Mouse (Mus musculus) stomach, embryonic 15.5 days (tissue): ENCODE measurements around the gene Erc2. TPM values are rescaled to one million over a fixed set of nuclear protein-coding genes. Genes with fewer than 3 reads are reported as not detected.

Source experiments
- ATAC-seq: fragments of 200-750 bp; cut with Nextera tagmentation; 2 replicates; pipeline ENCODE4 v1.8.0; 2017; ENCODE audit warnings: low read depth, moderate number of reproducible peaks, moderate TSS enrichment; ENCODE audit not compliant: insufficient read depth, low FRiP score
- H3K27ac ChIP-seq: fragments of 300-500 bp; sonication (generic); 2 replicates; pipeline ENCODE4 v1.5.1; 2015; ENCODE audit warnings: mild to moderate bottlenecking, inconsistent platforms
- H3K27me3 ChIP-seq: fragments of 300-500 bp; sonication (generic); replicated peaks from 2 replicates; pipeline ENCODE4 v1.6.1; 2015; ENCODE audit warnings: inconsistent platforms
- H3K36me3 ChIP-seq: fragments of 300-500 bp; sonication (generic); 2 replicates; pipeline ENCODE4 v1.6.1; 2015; ENCODE audit warnings: inconsistent platforms
- H3K4me1 ChIP-seq: fragments of 300-500 bp; sonication (generic); 2 replicates; pipeline ENCODE4 v1.6.1; 2015; ENCODE audit warnings: inconsistent platforms
- H3K4me2 ChIP-seq: fragments of 300-500 bp; sonication (generic); 2 replicates; pipeline ENCODE4 v1.6.1; 2015; ENCODE audit warnings: mild to moderate bottlenecking, inconsistent platforms
- H3K4me3 ChIP-seq: fragments of 300-500 bp; sonication (generic); replicated peaks from 2 replicates; pipeline ENCODE4 v1.5.1; 2015; ENCODE audit warnings: inconsistent platforms
- H3K9ac ChIP-seq: fragments of 300-500 bp; sonication (generic); 2 replicates; pipeline ENCODE4 v1.6.1; 2015; ENCODE audit warnings: inconsistent platforms
- H3K9me3 ChIP-seq: fragments of 300-500 bp; sonication (generic); 2 replicates; pipeline ENCODE4 v1.6.1; 2016; ENCODE audit warnings: inconsistent platforms
- WGBS: fragments of 180-500 bp; shearing (Covaris S2); methylation state at CpG from one replicate; pipeline ENCODE4 v1.1.7; 2015; 5-methylcytosine and 5-hydroxymethylcytosine counted together
- polyA plus RNA-seq: library from polyadenylated mRNA; unstranded; fragments of >200 nt; fragmentation: Nextera tagmentation; extraction: Ambion mirVana; gene quantifications from 2 replicates; pipeline ENCODE4 v1.2.1, GENCODE M21; 2015

The Erc2 gene
- polyA plus RNA-seq, 1 experiment from 2014 or later: 4.8 TPM

DNA sequence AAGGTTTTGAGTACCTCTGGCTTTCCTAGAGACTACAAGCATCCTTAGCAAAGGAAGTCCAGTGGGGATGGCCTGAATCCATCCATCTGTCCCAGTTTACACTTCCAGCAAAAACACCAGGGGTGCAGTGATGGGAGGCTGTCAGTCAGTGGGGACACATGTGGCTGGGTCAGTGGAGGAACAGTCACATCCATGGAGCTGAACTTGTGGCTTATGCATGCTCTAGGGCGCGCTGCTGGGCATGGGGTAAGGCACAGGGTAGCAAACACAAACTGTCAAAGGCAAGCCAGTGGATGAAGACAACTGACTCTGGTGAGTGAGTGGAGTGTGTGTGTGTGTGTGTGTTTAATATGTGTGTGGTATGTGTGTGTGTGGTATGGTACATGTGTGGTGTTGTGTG is 881.0 kb downstream of the Erc2 start:
- WGBS: 85% methylated on average over 2 of the region's 2 CpGs
- no peak overlapping the region for H3K27ac ChIP-seq

DNA sequence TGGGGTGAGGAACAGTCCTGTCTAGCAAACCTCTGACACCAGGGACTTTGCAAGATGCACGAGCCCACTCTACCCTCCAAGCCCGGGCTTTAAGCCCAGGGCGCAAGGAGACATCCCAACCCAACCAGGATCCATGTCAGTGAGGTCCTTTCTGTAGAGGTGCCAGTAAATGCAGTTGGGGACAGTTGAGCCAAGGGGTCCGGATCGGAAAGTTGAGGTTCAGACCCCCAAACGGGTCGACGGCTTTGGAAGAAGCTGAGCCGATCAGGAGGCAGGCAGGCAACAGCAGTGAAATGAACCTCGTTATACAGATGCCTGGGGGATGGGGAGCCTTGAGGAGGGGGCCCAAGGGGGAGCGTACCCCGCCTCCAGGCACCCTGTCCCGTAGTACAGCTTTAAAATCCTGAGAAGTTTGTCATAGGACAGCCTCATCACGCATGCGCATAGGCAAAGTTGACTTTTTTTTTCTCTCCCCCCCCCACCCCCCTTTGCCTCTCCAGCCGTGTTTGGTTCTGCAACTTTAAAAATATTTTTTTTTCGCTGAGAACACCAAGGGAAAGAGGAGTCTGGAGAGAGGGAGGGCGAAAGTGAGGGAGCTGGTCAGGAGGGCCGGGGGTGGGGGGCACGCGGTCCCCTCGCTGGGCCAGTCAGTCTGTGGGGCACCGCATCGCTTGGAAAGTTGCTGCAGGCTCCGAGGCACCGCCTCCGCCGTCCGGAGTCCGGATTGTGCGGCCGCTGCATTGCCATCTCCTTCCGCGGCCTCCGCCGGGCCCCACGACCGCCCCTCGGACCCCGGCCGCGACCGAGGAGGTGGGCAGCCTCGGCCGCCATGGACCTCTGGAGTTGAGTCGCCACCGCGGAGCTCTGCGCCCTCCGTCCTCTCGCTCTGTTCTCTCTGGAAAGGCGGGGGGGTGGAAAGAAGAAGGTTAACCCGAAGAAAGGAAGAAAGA is 882.1 kb downstream of the Erc2 start, which contains the start of gene Wnt5a:
TSS of gene Wnt5a (plus strand) at position 650 of the 950 bp plus-strand sequence.
- Histone ChIP-seq H3K9ac (peak within 1 kb of the TSS; percentile 60), H3K27me3 (peaks cover 24% of the 10 kb centered on the region), H3K9me3 (no peaks in the 10 kb centered on the region), H3K4me3 (peak within 1 kb of the TSS; percentile 70), H3K36me3 (no peaks in the 10 kb centered on the region), H3K4me1 (peaks cover 5% of the 10 kb centered on the region; the same call in 1 of the 2 replicates), H3K27ac (peak within 1 kb of the TSS; percentile 94), H3K4me2 (peak within 1 kb of the TSS; percentile 90)
- WGBS: 2% methylated on average over 53 of the region's 53 CpGs
- peak; percentile 56 for ATAC-seq

More for the DNA sequence above, 881.0 kb downstream of the Erc2 start:
- H3K4me3 ChIP-seq: no peak overlapping the region
- no peak for ATAC-seq
- peaks cover 18% of the 10 kb centered on the region for H3K27me3 ChIP-seq
- no peaks in the 10 kb centered on the region for H3K36me3 ChIP-seq
- H3K4me2 ChIP-seq: no peak overlapping the region
- H3K9ac ChIP-seq: no peak overlapping the region
- H3K9me3 ChIP-seq: no peaks in the 10 kb centered on the region
- no peaks in the 10 kb centered on the region for H3K4me1 ChIP-seq

DNA sequence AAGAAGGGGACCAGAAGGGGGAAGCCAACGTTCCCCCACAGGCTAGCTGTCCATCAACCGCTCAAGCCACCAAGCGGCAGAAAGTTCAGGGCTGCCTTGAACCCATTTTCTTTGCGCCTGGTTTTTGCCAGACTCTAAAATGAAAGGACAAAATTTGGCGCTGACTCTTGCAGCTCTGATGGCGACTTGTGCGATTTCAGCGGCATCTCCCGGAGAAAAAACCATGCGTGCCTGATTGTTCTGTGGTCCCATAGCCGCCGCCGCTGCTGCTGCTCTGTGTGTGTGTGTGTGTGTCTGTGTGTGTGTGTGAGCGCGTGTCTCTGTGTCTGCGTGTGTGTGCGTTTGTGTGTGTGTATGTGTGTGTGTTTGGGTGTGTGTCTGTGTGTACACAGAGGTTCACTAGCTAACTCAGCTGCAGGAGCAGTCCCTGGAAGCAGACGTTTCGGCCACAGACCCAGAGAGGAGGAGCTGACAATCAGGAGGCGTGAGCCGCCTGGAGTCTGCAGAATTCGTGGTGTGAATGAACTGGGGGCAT is 882.9 kb downstream of the Erc2 start:
- Histone ChIP-seq H3K27ac (peak overlapping the region; percentile 94), H3K9me3 (no peaks in the 10 kb centered on the region), H3K36me3 (no peaks in the 10 kb centered on the region), H3K27me3 (peaks cover 27% of the 10 kb centered on the region), H3K4me2 (peak overlapping the region; percentile 90), H3K9ac (peak overlapping the region; percentile 60), H3K4me3 (peak overlapping the region; percentile 70), H3K4me1 (peaks cover 5% of the 10 kb centered on the region)
- peak; percentile 37 for ATAC-seq
- WGBS: under 1% methylated on average over 22 of the region's 22 CpGs

DNA sequence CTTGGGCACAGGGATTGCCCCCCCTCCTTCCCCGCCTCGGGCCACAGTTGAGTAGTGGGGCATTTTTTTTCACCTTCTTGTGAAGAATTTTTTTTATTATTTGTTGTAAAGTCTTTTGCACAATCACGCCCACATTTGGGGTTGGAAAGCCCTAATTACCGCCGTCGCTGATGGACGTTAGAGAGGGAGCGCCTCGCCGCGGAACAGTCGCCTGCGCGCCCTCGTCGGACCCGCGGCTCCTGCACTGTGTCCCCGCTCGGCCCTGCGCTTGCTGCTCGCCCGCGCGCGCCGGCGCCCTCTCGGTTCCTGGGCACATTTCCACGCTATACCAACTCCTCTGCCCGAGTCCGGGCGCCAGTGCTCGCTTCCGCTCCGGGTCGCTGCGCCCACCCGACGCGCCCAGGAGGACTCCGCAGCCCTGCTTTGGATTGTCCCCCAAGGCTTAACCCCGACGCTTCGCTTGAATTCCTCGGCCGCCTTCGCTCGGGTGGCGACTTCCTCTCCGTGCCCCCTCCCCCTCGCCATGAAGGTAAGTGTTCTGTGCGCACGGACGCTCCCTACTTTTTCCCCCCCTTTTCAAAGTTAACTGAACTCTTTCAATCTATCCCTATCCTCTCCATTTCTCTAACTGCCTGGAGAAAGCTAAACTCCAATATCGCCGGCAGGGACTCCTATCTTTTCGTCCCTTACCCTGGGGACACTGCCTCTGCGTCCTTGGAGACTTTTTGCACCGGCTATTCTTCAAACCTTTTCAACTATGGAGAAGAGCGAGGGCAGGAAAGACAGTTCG is 883.6 kb downstream of the Erc2 start:
- H3K27me3 ChIP-seq: peaks cover 31% of the 10 kb centered on the region
- H3K36me3 ChIP-seq: no peaks in the 10 kb centered on the region
- WGBS: under 1% methylated on average over 62 of the region's 62 CpGs
- peak overlapping the region; percentile 90 for H3K4me2 ChIP-seq
- peak overlapping the region; percentile 70 for H3K4me3 ChIP-seq
- H3K27ac ChIP-seq: peak overlapping the region; percentile 94
- no peaks in the 10 kb centered on the region for H3K9me3 ChIP-seq
- no peak for ATAC-seq
- peak overlapping the region; percentile 60 for H3K9ac ChIP-seq
- H3K4me1 ChIP-seq: peaks cover 5% of the 10 kb centered on the region

DNA sequence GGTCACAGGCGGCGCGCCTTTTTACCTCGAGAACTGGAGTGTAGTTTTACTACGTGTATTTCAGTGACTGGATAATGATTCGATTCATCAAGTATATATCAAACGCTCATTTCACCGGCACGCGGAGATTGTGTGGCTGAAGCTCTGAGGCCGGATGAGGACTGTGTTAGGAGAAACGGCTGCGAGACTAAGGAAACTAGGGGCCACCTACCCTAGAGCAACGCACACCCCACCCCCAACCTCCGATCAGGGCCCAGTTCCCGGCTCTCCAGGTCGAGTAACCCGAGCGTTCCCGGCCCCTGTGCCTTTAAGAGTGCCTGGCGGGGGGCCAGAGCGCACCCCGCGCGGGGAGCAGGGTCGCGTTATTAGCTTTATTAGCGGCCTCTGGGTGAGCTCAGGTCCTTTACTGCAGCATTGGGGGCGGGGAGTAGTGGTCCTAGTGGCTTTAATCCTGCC is 884.2 kb downstream of the Erc2 start:
- peak overlapping the region; percentile 90 for H3K4me2 ChIP-seq
- peaks cover 31% of the 10 kb centered on the region for H3K27me3 ChIP-seq
- H3K9me3 ChIP-seq: no peaks in the 10 kb centered on the region
- H3K9ac ChIP-seq: peak overlapping the region; percentile 60
- WGBS: under 1% methylated on average over 29 of the region's 29 CpGs
- no peaks in the 10 kb centered on the region for H3K36me3 ChIP-seq
- peak overlapping the region; percentile 70 for H3K4me3 ChIP-seq
- no peak for ATAC-seq
- H3K27ac ChIP-seq: peak overlapping the region; percentile 94
- peaks cover 5% of the 10 kb centered on the region for H3K4me1 ChIP-seq

DNA sequence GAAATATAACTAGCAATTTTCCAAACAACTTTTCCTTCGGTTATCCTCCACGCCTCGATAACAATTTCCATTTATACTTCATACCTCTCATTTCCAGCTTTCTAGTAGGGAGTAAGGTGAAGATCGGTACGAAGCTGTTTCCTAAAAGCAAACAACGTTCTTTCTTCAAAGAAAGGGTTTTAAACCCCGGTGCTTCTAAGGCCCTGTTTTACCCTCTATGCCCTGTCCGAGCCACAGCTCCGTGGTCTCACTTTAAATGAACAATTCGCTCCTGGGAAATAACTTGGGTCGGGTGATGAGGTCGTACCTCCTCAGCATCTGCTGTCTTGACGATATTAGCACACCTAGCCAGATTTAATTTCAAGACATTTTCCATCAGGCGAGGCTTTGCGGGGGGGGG is 884.8 kb downstream of the Erc2 start:
- H3K27me3 ChIP-seq: peaks cover 31% of the 10 kb centered on the region
- no peak overlapping the region; the same call in 1 of the 2 replicates for H3K9ac ChIP-seq
- H3K9me3 ChIP-seq: no peaks in the 10 kb centered on the region
- under 1% methylated on average over 15 of the region's 15 CpGs for WGBS
- ATAC-seq: no peak
- peaks cover 5% of the 10 kb centered on the region for H3K4me1 ChIP-seq
- no peaks in the 10 kb centered on the region for H3K36me3 ChIP-seq
- H3K4me3 ChIP-seq: peak overlapping the region; percentile 70
- peak overlapping the region; percentile 94 for H3K27ac ChIP-seq
- H3K4me2 ChIP-seq: peak overlapping the region; percentile 90

DNA sequence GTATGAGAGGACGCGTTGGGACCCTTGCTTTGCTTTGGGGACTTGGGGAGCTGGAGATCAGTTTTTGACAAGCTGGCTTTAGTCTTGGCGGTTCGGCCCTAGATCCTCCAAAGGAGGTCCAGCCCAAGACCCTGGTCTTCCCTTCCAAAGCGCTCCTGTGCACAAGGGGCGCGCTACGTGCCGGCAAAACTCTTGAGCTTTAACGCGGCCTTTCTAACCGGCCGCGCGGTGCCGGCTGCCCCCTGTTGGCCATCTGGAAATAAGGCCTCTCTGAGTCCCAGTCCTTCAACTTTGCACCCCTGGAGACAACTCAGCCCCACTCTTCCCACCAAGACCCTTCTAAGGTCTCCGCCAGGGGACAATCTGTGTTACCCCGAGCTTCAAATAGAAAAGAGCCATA is 885.2 kb downstream of the Erc2 start:
- H3K27ac ChIP-seq: peak overlapping the region; percentile 94; the same call in 1 of the 2 replicates
- H3K9ac ChIP-seq: no peak overlapping the region
- no peak for ATAC-seq
- peaks cover 31% of the 10 kb centered on the region for H3K27me3 ChIP-seq
- H3K9me3 ChIP-seq: no peaks in the 10 kb centered on the region
- peak overlapping the region; percentile 70 for H3K4me3 ChIP-seq
- peaks cover 5% of the 10 kb centered on the region for H3K4me1 ChIP-seq
- peak overlapping the region; percentile 90 for H3K4me2 ChIP-seq
- no peaks in the 10 kb centered on the region for H3K36me3 ChIP-seq
- 2% methylated on average over 18 of the region's 18 CpGs for WGBS

DNA sequence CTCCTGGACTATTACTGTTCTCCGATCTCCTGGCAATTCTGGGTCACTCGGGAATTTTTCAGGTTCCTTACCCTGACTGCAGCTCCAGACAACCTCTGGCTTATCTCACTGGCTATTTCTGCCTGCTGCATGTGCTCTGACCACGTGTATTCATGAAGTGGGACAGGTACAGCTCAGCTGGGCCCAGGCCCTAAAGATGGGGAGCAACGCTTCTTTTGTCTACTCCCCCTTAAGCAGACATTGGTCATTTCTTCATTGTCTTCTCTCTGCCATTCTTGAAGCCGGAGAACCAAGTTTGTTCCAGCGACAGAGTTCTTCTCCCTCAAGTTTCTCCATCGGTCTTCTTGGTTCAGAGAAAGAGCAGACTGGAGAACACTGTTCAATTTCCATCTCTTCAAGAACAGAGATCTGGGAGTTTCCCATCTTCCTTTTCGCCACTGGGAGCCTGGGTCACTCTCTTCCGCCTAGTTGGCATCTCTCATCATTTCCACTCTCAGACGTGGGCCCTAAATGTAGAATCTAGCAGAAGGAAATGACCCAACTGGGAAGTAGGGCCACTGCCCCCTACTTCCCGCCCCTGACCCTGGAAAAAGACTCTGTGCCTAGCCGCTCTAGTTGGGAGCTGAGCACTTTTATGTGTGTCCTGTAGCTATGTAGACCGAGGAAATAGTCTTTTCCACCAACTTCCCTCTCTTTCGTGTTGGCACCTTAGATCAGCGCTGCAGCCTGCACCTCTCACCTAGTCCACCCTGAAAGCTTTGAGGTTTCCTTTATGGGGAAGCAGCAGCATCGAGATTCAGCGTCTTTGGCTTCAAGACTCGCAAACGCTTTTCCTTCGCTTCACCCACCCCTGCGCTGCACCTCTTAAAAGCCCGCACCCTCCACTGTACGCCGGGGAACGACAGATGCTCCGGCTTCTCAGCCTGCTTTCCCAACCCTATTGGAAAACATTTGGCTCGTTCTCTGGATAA is 886.3 kb downstream of the Erc2 start:
- no peak for ATAC-seq
- Histone ChIP-seq H3K4me2 (peak overlapping the region; percentile 90), H3K9me3 (no peaks in the 10 kb centered on the region), H3K9ac (peak overlapping the region; percentile 16; the same call in 1 of the 2 replicates), H3K36me3 (no peaks in the 10 kb centered on the region), H3K27ac (peak overlapping the region; percentile 23), H3K4me1 (peaks cover 5% of the 10 kb centered on the region), H3K27me3 (peaks cover 27% of the 10 kb centered on the region), H3K4me3 (peak overlapping the region; percentile 70)
- 22% methylated on average over 27 of the region's 27 CpGs for WGBS

DNA sequence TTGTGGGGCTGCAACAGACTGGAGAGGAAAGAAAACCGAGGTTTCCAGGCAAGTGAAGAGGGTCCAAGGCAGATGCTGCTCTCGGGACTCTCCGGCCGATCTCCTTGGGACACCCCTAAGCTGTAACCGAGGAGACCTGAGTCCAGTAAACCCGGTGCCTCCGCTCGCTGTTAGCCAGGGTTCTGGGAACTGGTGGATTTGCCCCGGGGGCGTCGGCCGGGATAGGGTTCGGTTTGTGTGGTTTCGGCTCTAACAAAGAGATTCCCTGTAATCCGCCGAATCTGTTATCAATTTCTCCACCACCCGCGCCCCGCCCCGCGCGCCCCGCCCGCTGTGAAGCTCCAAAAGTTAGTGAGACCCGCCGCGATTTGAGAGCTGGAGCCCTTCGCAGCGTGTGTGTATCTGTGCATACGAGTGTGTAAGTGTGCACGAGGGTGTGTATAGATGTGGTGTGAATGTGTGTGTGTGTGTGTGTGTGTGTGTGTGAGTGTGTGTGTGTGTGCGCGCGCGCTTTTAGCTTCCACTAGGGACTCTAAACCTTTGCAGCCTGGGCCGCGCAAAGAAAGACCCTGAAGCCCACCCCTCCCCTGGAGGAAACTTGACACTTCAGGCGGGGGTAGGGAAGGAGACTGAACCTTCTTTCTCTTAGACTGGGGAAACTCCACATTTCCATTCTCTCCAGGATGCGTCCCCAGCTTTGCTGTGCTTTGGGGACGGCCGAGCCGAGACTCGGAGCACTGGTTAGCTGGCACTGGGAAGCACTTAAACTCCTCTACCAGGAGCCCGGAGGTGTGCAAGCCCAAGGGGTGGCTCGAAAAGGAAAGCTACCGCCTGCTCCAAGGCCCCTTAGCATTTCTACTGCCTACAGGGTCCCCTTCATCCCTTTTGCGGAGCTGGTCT is 887.5 kb downstream of the Erc2 start:
- Histone ChIP-seq H3K4me1 (peaks cover 5% of the 10 kb centered on the region), H3K27me3 (peaks cover 24% of the 10 kb centered on the region), H3K27ac (peak overlapping the region; percentile 23), H3K9ac (peak overlapping the region; percentile 16), H3K36me3 (no peaks in the 10 kb centered on the region), H3K9me3 (no peaks in the 10 kb centered on the region), H3K4me2 (peak overlapping the region; percentile 90), H3K4me3 (peak overlapping the region; percentile 70)
- 0 out of 2 replicates have a peak, but pooled peaks have one; percentile 23 for ATAC-seq
- 2% methylated on average over 47 of the region's 47 CpGs for WGBS
